Mouse (Mus musculus): ENCODE results near the gene Mmaa.

DNA sequence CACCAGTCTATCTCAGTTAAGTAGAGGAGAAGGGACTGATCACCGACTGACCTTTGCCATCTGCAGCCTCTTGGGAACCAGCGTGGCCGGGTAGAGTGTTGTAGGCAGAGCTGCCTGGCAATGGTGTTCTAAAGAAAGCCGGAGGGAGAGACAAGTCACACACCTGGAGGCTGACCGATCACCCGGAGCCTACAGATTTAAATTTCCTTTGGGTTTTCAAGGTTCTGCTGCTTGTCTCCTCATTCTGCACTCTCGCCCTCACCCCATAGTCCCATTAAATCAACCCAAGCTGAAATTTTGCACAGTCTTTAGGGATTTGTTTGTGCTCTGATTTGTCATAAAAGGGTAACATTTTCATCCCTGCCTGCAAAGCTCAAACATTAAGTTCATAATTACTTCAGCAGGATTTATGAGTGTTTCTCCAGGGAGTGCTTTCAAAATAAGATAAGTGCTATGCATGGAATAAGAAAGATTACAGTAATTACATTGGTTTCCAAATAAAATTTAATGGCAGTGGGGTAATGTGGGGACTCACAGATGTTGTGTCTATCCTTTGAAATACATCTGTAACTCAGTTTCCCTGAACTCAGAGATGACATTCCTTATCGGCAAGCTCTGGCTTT lies 65.4 kb downstream of the Mmaa start:
- no peak for TF ChIP-seq CTCF (IDR thresholded peaks at IDR 0.05; ENCODE audit: low read depth)
- TF ChIP-seq EP300 (optimal IDR thresholded peaks at IDR 0.05), result no peak
